Mouse (Mus musculus): ENCODE measurements around the gene Evx2. TPM values are rescaled to one million over a fixed set of nuclear protein-coding genes. Genes with fewer than 3 reads are reported as not detected.

The Evx2 gene
- polyA plus RNA-seq, 1 experiment from 2014 or later: not detected

- WGBS: 2% methylated on average over 20 of the region's 20 CpGs
- no peak overlapping the region for H3K4me2 ChIP-seq
These were observed 33.6 kb upstream of the Evx2 start for GRCm38 (mm10) chr2:74692808-74693431.

GRCm38 (mm10) chr2:74691995-74692807 lies 32.8 kb upstream of the Evx2 start:
- Histone ChIP-seq H3K4me3 (replicated peaks) (no peak overlapping the region), H3K27ac (no peak overlapping the region), H3K4me1 (0 out of 2 replicates have a peak, but pooled peaks cover 4% of the 10 kb centered on the region), H3K9me3 (no peaks in the 10 kb centered on the region), H3K4me2 (0 out of 2 replicates have a peak overlapping the region, but pooled peaks have one; percentile 36), H3K27me3 (replicated peaks) (peaks cover 96% of the 10 kb centered on the region), H3K36me3 (no peaks in the 10 kb centered on the region), H3K9ac (no peak overlapping the region)
- no peak for ATAC-seq (ENCODE audit: insufficient read depth, low FRiP score, low read depth)
- 4% methylated on average over 35 of the region's 35 CpGs for WGBS

More at GRCm38 (mm10) chr2:74692808-74693431, 33.6 kb upstream of the Evx2 start:
- Histone ChIP-seq H3K4me3 (replicated peaks) (no peak overlapping the region), H3K27ac (no peak overlapping the region), H3K36me3 (no peaks in the 10 kb centered on the region), H3K4me1 (peaks cover 9% of the 10 kb centered on the region), H3K9ac (no peak overlapping the region), H3K9me3 (no peaks in the 10 kb centered on the region), H3K27me3 (replicated peaks) (peaks cover 96% of the 10 kb centered on the region)
- no peak for ATAC-seq (ENCODE audit: insufficient read depth, low FRiP score, low read depth)

GRCm38 (mm10) chr2:74691022-74691951 lies 31.9 kb upstream of the Evx2 start, which contains the start of gene Hoxd10:
Hoxd10 (plus strand) TSS chr2:74691924.
- 0 out of 2 replicates have a peak, but pooled peaks cover 4% of the 10 kb centered on the region for H3K4me1 ChIP-seq
- no peaks in the 10 kb centered on the region for H3K36me3 ChIP-seq
- no peaks in the 10 kb centered on the region for H3K9me3 ChIP-seq
- peaks cover 96% of the 10 kb centered on the region for H3K27me3 ChIP-seq (replicated peaks)
- H3K9ac ChIP-seq: no peak within 1 kb of the TSS
- no peak within 1 kb of the TSS for H3K27ac ChIP-seq
- peak; percentile 39; the same call in 1 of the 2 replicates for ATAC-seq (ENCODE audit: insufficient read depth, low FRiP score, low read depth)
- peak within 1 kb of the TSS; percentile 36; the same call in 1 of the 2 replicates for H3K4me2 ChIP-seq
- peak within 1 kb of the TSS; percentile 16; the same call in 1 of the 2 replicates for H3K4me3 ChIP-seq (replicated peaks)
- 2% methylated on average over 56 of the region's 56 CpGs for WGBS

GRCm38 (mm10) chr2:74690338-74690716 lies 31.0 kb upstream of the Evx2 start:
- ATAC-seq (ENCODE audit: insufficient read depth, low FRiP score, low read depth): no peak
- H3K4me1 ChIP-seq: 0 out of 2 replicates have a peak, but pooled peaks cover 4% of the 10 kb centered on the region
- H3K9me3 ChIP-seq: no peaks in the 10 kb centered on the region
- H3K27ac ChIP-seq: no peak overlapping the region
- H3K4me2 ChIP-seq: no peak overlapping the region
- WGBS: 9% methylated on average over 8 of the region's 8 CpGs
- no peak overlapping the region for H3K4me3 ChIP-seq (replicated peaks)
- peaks cover 90% of the 10 kb centered on the region for H3K27me3 ChIP-seq (replicated peaks)
- H3K9ac ChIP-seq: no peak overlapping the region
- H3K36me3 ChIP-seq: no peaks in the 10 kb centered on the region

- Histone ChIP-seq H3K4me3 (replicated peaks) (no peak overlapping the region), H3K4me2 (no peak overlapping the region), H3K4me1 (0 out of 2 replicates have a peak, but pooled peaks cover 4% of the 10 kb centered on the region), H3K9me3 (no peaks in the 10 kb centered on the region), H3K27me3 (replicated peaks) (peaks cover 90% of the 10 kb centered on the region), H3K36me3 (no peaks in the 10 kb centered on the region), H3K9ac (no peak overlapping the region), H3K27ac (no peak overlapping the region)
- ATAC-seq (ENCODE audit: insufficient read depth, low FRiP score, low read depth): no peak
- WGBS: 2% methylated on average over 24 of the region's 24 CpGs
These were observed 30.4 kb upstream of the Evx2 start for GRCm38 (mm10) chr2:74689574-74690337.

- no peak overlapping the region for H3K4me3 ChIP-seq (replicated peaks)
- H3K36me3 ChIP-seq: no peaks in the 10 kb centered on the region
- ATAC-seq (ENCODE audit: insufficient read depth, low FRiP score, low read depth): no peak
- H3K9ac ChIP-seq: no peak overlapping the region
- H3K4me1 ChIP-seq: 0 out of 2 replicates have a peak, but pooled peaks cover 4% of the 10 kb centered on the region
- no peak overlapping the region for H3K27ac ChIP-seq
- H3K4me2 ChIP-seq: no peak overlapping the region
- no peaks in the 10 kb centered on the region for H3K9me3 ChIP-seq
- peaks cover 90% of the 10 kb centered on the region for H3K27me3 ChIP-seq (replicated peaks)
- WGBS: 4% methylated on average over 12 of the region's 12 CpGs
These were observed 29.6 kb upstream of the Evx2 start for GRCm38 (mm10) chr2:74688795-74689573.

- H3K4me2 ChIP-seq: no peak overlapping the region
- no peaks in the 10 kb centered on the region for H3K36me3 ChIP-seq
- no peak overlapping the region for H3K27ac ChIP-seq
- H3K27me3 ChIP-seq (replicated peaks): peaks cover 90% of the 10 kb centered on the region
- H3K9me3 ChIP-seq: no peaks in the 10 kb centered on the region
- ATAC-seq (ENCODE audit: insufficient read depth, low FRiP score, low read depth): no peak
- WGBS: 1% methylated on average over 31 of the region's 31 CpGs
- no peak overlapping the region for H3K4me3 ChIP-seq (replicated peaks)
- peaks cover 5% of the 10 kb centered on the region; the same call in 1 of the 2 replicates for H3K4me1 ChIP-seq
- no peak overlapping the region for H3K9ac ChIP-seq
These were observed 28.6 kb upstream of the Evx2 start for GRCm38 (mm10) chr2:74687698-74688555.

GRCm38 (mm10) chr2:74686988-74687697 lies 27.8 kb upstream of the Evx2 start:
- H3K4me3 ChIP-seq (replicated peaks): no peak overlapping the region
- H3K27me3 ChIP-seq (replicated peaks): peaks cover 90% of the 10 kb centered on the region
- WGBS: 2% methylated on average over 27 of the region's 27 CpGs
- no peak overlapping the region for H3K4me2 ChIP-seq
- H3K9ac ChIP-seq: no peak overlapping the region
- no peak overlapping the region for H3K27ac ChIP-seq
- H3K36me3 ChIP-seq: no peaks in the 10 kb centered on the region
- peaks cover 13% of the 10 kb centered on the region for H3K4me1 ChIP-seq
- no peak for ATAC-seq (ENCODE audit: insufficient read depth, low FRiP score, low read depth)
- H3K9me3 ChIP-seq: no peaks in the 10 kb centered on the region

- H3K4me3 ChIP-seq (replicated peaks): no peak overlapping the region
- H3K9ac ChIP-seq: no peak overlapping the region
- peaks cover 90% of the 10 kb centered on the region for H3K27me3 ChIP-seq (replicated peaks)
These were observed 27.1 kb upstream of the Evx2 start for GRCm38 (mm10) chr2:74686301-74686987.

More at GRCm38 (mm10) chr2:74686301-74686987, 27.1 kb upstream of the Evx2 start:
- Histone ChIP-seq H3K36me3 (no peaks in the 10 kb centered on the region), H3K9me3 (no peaks in the 10 kb centered on the region), H3K27ac (no peak overlapping the region), H3K4me1 (peaks cover 19% of the 10 kb centered on the region), H3K4me2 (no peak overlapping the region)
- ATAC-seq (ENCODE audit: insufficient read depth, low FRiP score, low read depth): no peak
- 6% methylated on average over 17 of the region's 17 CpGs for WGBS
